Mouse (Mus musculus): Measurements from ENCODE around the gene Lemd1. TPM values are rescaled to one million over a fixed set of nuclear protein-coding genes. Genes with fewer than 3 reads are reported as not detected.

The Lemd1 gene
- polyA plus RNA-seq, 1 experiment from 2014 or later: not detected

DNA sequence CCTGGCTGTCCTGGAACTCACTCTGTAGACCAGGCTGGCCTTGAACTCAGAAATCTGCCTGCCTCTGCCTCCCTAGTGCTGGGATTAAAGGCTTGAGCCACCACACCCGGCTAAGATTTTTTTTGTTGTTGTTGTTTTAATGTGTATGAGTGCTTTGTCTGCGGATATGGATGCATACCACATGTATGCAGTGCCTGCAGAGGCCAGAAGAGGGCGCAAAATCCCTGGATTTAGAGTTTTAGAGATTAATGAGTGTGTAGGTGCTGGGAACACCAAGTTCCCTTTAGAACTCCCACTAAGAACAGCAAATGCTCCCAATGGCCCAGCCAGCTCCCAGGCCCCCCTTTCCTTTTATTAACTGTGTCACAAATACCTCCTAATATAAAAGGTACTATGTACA, 25.4 kb upstream of the Lemd1 start:
- no peaks in the 10 kb centered on the region for H3K36me3 ChIP-seq
- H3K27ac ChIP-seq (ENCODE audit: poor library complexity, severe bottlenecking): no peak overlapping the region
- 46% methylated on average over 3 of the region's 3 CpGs for WGBS
- peaks cover 32% of the 10 kb centered on the region for H3K27me3 ChIP-seq (replicated peaks)
- peaks cover 12% of the 10 kb centered on the region for H3K4me1 ChIP-seq (replicated peaks)
- no peaks in the 10 kb centered on the region for H3K9me3 ChIP-seq (replicated peaks)
- H3K4me2 ChIP-seq: no peak overlapping the region
- no peak overlapping the region for H3K9ac ChIP-seq
- no peak for ATAC-seq (ENCODE audit: insufficient number of reproducible peaks, low FRiP score)
- H3K4me3 ChIP-seq: no peak overlapping the region

DNA sequence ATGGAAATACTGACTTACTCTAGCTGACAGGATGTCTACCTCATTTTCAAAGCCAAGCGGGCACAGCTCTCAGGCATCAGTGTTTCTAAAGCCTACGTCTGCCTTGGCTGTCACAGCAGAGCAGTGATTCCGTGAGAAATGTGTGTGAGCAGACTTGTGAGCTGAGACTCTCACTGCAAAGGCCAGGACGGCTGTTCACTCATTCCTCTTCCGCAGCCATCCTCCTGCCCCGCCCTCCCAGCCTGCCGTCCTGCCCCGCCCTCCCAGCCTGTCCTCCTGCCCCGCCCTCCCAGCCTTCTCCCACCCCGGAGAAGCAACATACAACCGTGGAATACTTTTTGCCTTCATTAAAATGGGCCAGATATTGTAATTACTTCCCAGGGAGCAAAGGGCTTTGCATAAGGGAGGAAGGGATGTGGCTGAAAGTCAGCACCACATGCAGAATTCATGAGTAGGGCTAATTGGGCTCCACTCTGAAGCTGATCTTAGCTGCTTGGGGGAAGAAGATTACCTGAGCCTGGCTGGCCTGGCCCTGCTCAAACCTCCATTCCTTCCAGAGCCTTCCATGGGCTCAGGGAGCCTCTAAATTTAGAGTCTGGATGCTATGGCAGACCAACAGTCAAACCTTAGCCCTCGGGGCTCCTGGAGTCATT, 23.0 kb upstream of the Lemd1 start:
- H3K9me3 ChIP-seq (replicated peaks): no peaks in the 10 kb centered on the region
- H3K4me2 ChIP-seq: peak overlapping the region; percentile 69
- H3K27ac ChIP-seq (ENCODE audit: poor library complexity, severe bottlenecking): no peak overlapping the region
- H3K9ac ChIP-seq: peak overlapping the region; percentile 43; the same call in 1 of the 2 replicates
- 11% methylated on average over 12 of the region's 12 CpGs for WGBS
- H3K4me3 ChIP-seq: peak overlapping the region; percentile 35
- peak; percentile 64; the same call in 1 of the 2 replicates for ATAC-seq (ENCODE audit: insufficient number of reproducible peaks, low FRiP score)
- H3K4me1 ChIP-seq (replicated peaks): peaks cover 12% of the 10 kb centered on the region
- H3K36me3 ChIP-seq: no peaks in the 10 kb centered on the region
- peaks cover 30% of the 10 kb centered on the region for H3K27me3 ChIP-seq (replicated peaks)

DNA sequence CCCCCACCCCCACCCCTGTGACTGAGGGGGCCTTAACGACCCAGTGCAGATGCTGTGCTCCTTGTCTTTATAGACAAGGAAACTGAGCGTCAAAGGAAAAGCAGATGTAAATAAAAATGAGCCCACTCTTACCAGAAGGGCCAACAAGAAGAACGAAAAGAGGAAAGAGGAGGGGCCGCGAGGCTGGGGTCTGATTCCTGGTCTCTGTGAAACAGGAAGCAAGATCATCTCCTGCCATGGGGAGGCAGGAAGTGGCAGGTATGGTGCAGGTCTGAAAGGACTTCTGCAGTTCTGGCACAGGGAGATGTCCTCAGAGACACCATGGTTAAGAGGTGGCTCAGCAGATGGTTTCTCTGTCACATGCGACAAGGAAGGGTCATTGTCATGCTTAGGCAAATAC, 20.5 kb upstream of the Lemd1 start:
- 48% methylated on average over 6 of the region's 6 CpGs for WGBS
- no peak overlapping the region for H3K4me2 ChIP-seq

DNA sequence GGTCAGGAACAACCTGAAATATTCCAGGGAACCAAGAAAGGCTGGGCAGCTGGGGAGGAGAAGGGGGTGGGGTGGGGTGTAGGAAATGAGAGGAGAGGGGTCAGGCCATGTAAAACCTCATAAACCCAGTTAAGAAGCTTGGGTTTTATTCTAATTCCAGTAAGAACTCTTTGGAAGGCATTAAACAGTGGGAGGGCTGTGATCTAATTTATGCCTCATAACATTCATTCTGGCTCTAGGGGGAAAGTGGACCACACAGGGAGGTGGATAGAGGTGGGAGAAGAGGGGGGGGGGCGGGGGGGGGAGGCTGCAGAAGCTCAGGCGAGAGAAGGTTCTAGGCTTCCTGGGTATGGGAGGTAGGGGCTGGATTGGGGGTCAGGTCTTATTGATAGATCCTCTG, 19.6 kb upstream of the Lemd1 start:
- ATAC-seq (ENCODE audit: insufficient number of reproducible peaks, low FRiP score): no peak
- 50% methylated on average over 1 of the region's 2 CpGs for WGBS

More for the DNA sequence above, 20.5 kb upstream of the Lemd1 start:
- Histone ChIP-seq H3K9me3 (replicated peaks) (no peaks in the 10 kb centered on the region), H3K27me3 (replicated peaks) (peaks cover 18% of the 10 kb centered on the region), H3K9ac (no peak overlapping the region), H3K27ac (ENCODE audit: poor library complexity, severe bottlenecking) (no peak overlapping the region), H3K4me3 (no peak overlapping the region), H3K4me1 (replicated peaks) (peaks cover 12% of the 10 kb centered on the region), H3K36me3 (no peaks in the 10 kb centered on the region)
- ATAC-seq (ENCODE audit: insufficient number of reproducible peaks, low FRiP score): no peak; the same call in 1 of the 2 replicates

DNA sequence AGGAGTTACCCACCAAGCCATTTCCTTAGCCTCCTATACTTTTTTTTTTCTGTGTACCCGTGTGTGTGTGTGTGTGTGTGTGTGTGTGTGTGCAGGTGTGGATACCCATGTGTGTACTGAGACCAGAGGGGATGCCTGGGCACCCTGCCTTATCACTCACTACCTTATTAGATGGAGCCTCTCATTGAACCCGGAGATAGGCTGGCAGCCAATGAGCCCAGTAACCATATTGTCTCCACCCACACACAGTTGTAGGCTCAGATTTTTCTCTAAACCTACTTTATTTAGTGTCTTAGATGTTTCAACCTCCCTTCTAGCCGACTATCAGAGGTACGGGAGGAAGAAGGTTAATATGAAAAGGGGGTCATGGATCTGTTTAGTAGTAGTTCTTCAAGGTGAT, 4.9 kb upstream of the Lemd1 start:
- peaks cover 15% of the 10 kb centered on the region for H3K4me1 ChIP-seq (replicated peaks)
- H3K4me2 ChIP-seq: no peak overlapping the region
- peaks cover 70% of the 10 kb centered on the region for H3K27me3 ChIP-seq (replicated peaks)
- no peak overlapping the region for H3K4me3 ChIP-seq
- no peak for ATAC-seq (ENCODE audit: insufficient number of reproducible peaks, low FRiP score)
- 64% methylated on average over 4 of the region's 4 CpGs for WGBS
- H3K9ac ChIP-seq: no peak overlapping the region
- H3K36me3 ChIP-seq: no peaks in the 10 kb centered on the region
- H3K27ac ChIP-seq (ENCODE audit: poor library complexity, severe bottlenecking): no peak overlapping the region
- no peaks in the 10 kb centered on the region for H3K9me3 ChIP-seq (replicated peaks)

More for the DNA sequence above, 19.6 kb upstream of the Lemd1 start:
- H3K4me1 ChIP-seq (replicated peaks): peaks cover 12% of the 10 kb centered on the region
- H3K36me3 ChIP-seq: no peaks in the 10 kb centered on the region
- H3K9me3 ChIP-seq (replicated peaks): no peaks in the 10 kb centered on the region
- H3K27me3 ChIP-seq (replicated peaks): peaks cover 18% of the 10 kb centered on the region
- no peak overlapping the region for H3K9ac ChIP-seq
- no peak overlapping the region for H3K4me2 ChIP-seq
- H3K4me3 ChIP-seq: no peak overlapping the region
- H3K27ac ChIP-seq (ENCODE audit: poor library complexity, severe bottlenecking): no peak overlapping the region

DNA sequence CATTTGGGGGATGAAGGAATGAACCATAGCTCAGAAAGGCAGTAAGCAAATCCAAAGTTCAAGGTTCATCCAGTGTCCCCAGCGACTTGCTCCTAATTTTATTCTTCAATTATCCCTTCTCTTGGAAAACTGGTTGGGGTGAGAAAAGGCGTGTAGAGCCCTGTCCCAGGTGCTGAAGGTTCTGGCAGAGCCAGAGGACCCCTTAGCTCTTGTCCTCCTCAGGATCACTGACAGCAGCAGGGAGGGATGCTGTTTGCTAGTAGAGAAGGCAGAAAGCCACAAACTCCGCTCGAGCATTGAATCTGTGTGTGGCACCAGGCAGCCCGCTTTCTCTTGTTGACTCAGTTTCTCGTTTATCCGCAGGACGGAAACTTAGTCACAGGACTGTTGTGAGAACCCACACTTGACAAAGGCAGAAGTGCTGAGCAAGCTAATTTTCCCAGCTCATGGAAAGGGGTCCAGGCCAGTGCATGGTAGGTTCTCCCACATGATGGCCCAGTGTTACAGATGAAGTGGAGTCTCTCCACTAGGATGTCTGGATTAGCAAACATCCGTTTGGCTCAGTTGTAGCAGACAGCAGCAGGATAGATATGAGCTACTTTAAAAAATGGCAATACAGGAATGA, 2.7 kb upstream of the Lemd1 start:
- Histone ChIP-seq H3K36me3 (no peaks in the 10 kb centered on the region), H3K4me2 (no peak overlapping the region), H3K27me3 (replicated peaks) (peaks cover 85% of the 10 kb centered on the region), H3K9ac (no peak overlapping the region), H3K4me3 (no peak overlapping the region), H3K4me1 (replicated peaks) (peaks cover 25% of the 10 kb centered on the region), H3K27ac (ENCODE audit: poor library complexity, severe bottlenecking) (no peak overlapping the region), H3K9me3 (replicated peaks) (no peaks in the 10 kb centered on the region)
- no peak for ATAC-seq (ENCODE audit: insufficient number of reproducible peaks, low FRiP score)
- 20% methylated on average over 9 of the region's 9 CpGs for WGBS

DNA sequence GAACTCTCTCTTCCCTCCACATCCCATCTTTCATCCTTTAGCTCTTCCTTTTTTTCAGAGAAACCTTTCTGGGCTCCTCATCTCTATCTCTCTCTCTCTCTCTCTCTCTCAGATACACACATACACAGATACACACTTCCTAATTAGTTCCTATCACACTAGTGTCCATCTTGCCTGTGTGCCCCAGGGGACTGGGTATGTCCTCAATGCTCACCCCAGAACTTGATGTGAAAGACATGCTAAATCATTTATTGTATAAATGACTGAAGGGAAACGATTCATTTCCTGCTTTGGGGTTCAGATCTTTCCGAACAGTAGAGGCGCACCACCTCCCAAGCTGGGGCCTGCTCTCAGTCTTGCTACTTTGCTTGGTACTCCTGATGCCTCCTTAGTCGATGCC, 2.0 kb upstream of the Lemd1 start:
- no peaks in the 10 kb centered on the region for H3K36me3 ChIP-seq
- WGBS: 44% methylated on average over 4 of the region's 4 CpGs
- no peak for ATAC-seq (ENCODE audit: insufficient number of reproducible peaks, low FRiP score)

DNA sequence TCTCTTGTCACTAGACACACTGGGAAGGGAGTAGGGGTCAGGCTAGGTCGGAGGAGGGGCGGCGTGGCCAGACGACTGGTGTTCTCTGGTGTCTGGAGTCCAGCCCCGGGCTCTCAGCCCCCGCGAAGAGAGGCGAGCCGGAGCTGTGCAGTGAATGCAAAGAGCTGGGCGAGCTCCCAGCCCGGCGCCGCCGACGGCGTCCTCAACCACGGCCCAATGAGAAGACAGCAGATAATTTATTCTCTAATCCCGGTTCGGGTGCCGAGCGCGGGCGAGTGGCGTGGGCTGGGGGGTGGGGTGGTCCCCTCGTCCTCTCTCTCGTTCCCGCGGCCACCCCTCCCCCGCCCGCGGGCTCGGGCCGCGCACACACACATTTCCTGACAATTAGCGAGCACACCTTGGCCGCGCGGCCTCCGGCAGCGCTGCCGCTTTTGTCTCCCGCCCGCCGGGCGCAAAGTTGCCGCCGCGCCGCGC, 1.2 kb upstream of the Lemd1 start:
- no peaks in the 10 kb centered on the region for H3K9me3 ChIP-seq (replicated peaks)
- peak overlapping the region; percentile 79 for H3K4me2 ChIP-seq
- H3K4me1 ChIP-seq (replicated peaks): peaks cover 34% of the 10 kb centered on the region
- H3K27ac ChIP-seq (ENCODE audit: poor library complexity, severe bottlenecking): no peak overlapping the region
- no peaks in the 10 kb centered on the region for H3K36me3 ChIP-seq
- H3K9ac ChIP-seq: peak overlapping the region; percentile 60; the same call in 1 of the 2 replicates
- peaks cover 87% of the 10 kb centered on the region for H3K27me3 ChIP-seq (replicated peaks)
- WGBS: under 1% methylated on average over 49 of the region's 50 CpGs
- ATAC-seq (ENCODE audit: insufficient number of reproducible peaks, low FRiP score): no peak
- peak overlapping the region; percentile 56 for H3K4me3 ChIP-seq

More for the DNA sequence above, 2.0 kb upstream of the Lemd1 start:
- no peak overlapping the region for H3K27ac ChIP-seq (ENCODE audit: poor library complexity, severe bottlenecking)
- no peaks in the 10 kb centered on the region for H3K9me3 ChIP-seq (replicated peaks)
- no peak overlapping the region for H3K4me2 ChIP-seq
- no peak overlapping the region for H3K9ac ChIP-seq
- H3K4me1 ChIP-seq (replicated peaks): peaks cover 26% of the 10 kb centered on the region
- no peak overlapping the region for H3K4me3 ChIP-seq
- H3K27me3 ChIP-seq (replicated peaks): peaks cover 85% of the 10 kb centered on the region

DNA sequence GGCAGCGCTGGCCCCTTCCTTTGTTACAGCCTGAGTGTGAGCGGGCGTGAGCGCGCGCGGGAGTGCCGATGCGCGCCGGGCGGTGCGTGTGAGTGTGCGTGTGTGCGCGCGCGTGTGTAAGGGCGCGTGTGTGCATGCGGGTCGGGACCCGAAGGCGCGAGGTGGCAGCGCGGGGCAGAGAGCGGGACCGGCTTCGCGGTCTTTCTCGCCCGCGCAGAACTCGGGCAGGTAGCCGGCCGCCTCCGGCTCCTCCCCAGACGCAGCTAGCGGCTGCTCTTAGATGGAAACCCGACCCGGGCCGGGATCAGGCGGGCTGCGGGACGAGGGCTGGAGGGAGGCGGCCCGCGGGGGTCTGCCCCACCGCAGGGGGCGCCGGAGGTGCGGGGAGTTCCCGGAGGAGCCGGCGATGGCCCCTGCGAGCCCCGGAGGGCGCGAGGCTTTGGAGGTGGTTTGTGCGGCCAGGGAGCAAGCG, 574 bp upstream of the Lemd1 start:
- no peak for ATAC-seq (ENCODE audit: insufficient number of reproducible peaks, low FRiP score)
- Histone ChIP-seq H3K27ac (ENCODE audit: poor library complexity, severe bottlenecking) (no peak overlapping the region), H3K9ac (peak overlapping the region; percentile 60; the same call in 1 of the 2 replicates), H3K36me3 (no peaks in the 10 kb centered on the region), H3K4me1 (replicated peaks) (peaks cover 39% of the 10 kb centered on the region), H3K27me3 (replicated peaks) (peaks cover 91% of the 10 kb centered on the region), H3K4me2 (peak overlapping the region; percentile 79), H3K4me3 (peak overlapping the region; percentile 56), H3K9me3 (replicated peaks) (no peaks in the 10 kb centered on the region)
- WGBS: 0% methylated on average over 61 of the region's 62 CpGs

DNA sequence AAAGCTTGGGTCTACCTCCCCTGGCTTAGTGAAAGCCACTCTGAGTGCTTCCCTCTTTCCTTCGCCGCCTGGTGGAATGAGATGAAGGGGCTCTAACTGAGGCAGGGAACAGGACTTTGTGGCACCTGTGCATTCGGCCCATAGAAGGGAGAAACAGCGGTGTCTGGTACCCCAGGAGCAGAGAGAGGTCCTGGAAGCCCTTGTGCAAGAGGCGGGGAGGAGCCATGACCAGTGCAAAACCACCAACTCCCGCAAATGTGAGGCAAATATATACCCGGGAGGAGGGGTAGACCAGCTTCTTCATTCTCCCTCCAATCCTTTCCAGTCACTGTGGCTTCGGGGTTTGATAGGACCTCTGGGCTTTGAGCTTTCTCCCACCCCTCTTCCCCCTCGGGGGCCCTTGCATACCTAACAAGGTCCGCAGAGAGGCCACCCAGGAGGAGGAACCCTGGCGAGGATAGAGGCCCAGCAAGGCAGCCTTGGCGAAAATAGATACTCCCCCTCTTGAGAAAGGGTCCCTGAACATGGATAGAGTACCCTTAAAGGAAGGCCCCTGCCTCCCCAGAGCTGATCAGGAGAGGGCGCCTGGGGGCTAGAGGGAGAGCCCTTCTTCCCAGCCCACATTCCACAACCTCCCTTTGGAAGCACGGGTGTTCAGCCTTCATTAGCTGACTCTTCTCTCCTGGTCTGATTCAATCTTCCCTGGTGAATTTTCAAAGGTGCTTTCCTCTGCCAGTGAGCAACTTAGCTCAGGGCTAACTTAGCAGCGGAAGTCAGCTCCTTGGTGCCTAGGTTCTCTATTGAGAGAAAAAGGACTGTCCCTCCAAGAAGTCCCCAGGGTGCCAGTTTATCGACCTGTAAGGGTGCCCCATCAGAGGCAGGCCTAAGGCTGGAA, 802 bp downstream of the Lemd1 start:
- Histone ChIP-seq H3K9ac (no peak overlapping the region), H3K4me3 (peak overlapping the region; percentile 56), H3K9me3 (replicated peaks) (no peaks in the 10 kb centered on the region), H3K27ac (ENCODE audit: poor library complexity, severe bottlenecking) (no peak overlapping the region), H3K4me2 (peak overlapping the region; percentile 79), H3K27me3 (replicated peaks) (peaks cover 91% of the 10 kb centered on the region), H3K36me3 (no peaks in the 10 kb centered on the region), H3K4me1 (replicated peaks) (peaks cover 42% of the 10 kb centered on the region)
- WGBS: 8% methylated on average over 16 of the region's 16 CpGs
- ATAC-seq (ENCODE audit: insufficient number of reproducible peaks, low FRiP score): no peak

DNA sequence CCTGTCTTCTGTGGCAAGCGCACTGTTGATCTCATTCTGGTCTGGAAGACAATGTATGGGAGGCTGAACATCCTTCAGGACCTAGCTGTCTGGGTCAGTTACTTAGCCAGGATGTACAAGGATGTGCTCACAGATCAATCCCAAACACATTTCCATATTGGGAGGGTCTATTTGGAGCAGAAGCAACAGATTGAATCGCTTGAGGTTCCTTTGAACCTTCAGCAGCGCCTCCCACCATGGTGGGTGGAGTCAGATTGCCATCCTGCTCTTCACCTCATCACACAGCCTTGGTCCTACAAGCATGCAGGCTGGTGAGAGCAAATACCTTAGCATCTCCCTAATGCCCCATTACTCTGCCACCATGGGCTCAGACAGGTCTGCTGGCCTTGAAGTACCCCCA, 2.6 kb downstream of the Lemd1 start:
- no peak overlapping the region for H3K4me3 ChIP-seq
- 72% methylated on average over 3 of the region's 3 CpGs for WGBS
- H3K27ac ChIP-seq (ENCODE audit: poor library complexity, severe bottlenecking): no peak overlapping the region
- peaks cover 92% of the 10 kb centered on the region for H3K27me3 ChIP-seq (replicated peaks)
- no peaks in the 10 kb centered on the region for H3K36me3 ChIP-seq
- no peak overlapping the region for H3K4me2 ChIP-seq
- no peak for ATAC-seq (ENCODE audit: insufficient number of reproducible peaks, low FRiP score)
- no peak overlapping the region for H3K9ac ChIP-seq
- peaks cover 42% of the 10 kb centered on the region for H3K4me1 ChIP-seq (replicated peaks)
- H3K9me3 ChIP-seq (replicated peaks): no peaks in the 10 kb centered on the region

Data from heart, embryonic 12.5 days (tissue).